ENCODE assay signal across 31 mouse cellular contexts in the genomic region with DNA sequence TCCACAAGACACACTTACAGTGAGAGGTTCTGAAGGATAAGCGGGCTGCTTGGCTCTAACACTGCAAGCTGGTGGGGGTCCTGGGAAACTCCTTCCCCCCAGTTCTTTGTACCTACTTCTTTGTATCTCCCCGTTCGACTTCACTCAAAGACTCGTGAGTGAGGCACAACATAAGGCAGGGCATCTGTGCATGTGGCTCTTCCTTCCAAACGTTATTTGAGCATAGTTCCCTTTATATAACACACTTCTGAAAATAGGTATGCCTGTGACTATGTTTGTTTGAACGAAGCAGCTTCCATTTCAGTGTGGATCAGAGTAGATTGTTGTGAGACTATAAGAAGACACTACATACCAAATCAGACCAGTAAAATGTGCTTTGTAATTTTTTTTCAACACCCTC. TPM values are rescaled to one million over a fixed set of nuclear protein-coding genes. Genes with fewer than 3 reads are reported as not detected.
A peak's percentile ranks its signal among the peaks of the same experiment; 100 is the strongest.
DNase-seq lines count a peak whose midpoint lies in the region; ATAC-seq and TF ChIP-seq lines count a peak whose summit lies in the region.
"Had no signal": no experiment of that assay in that cellular context is flagged by ENCODE, and none has a peak within 500 bp of the region (broad histone marks: within the 10 kb centered on the region; RNA-seq: fewer than 3 reads in every experiment).

No protein-coding gene starts in this region.

- peak; percentile 30 for DNase-seq in forebrain, postnatal 0 days
- DNase-seq in left cerebral cortex, adult 18-20 months (ENCODE audit: low spot score in 2 of 2), result peak; percentile 14 to 17
- no peak for DNase-seq in left cerebral cortex, adult 8-10 months (ENCODE audit: low spot score in 2 of 2)
- DNase-seq in brain, adult 2 months (ENCODE audit: low read depth, low spot score), result peak; percentile 69
- peak; percentile 18 to 24 for DNase-seq in layer of hippocampus, postnatal 36 days
- DNase-seq: adrenal gland, postnatal 36 days; cerebellum, adult 11-12 months; kidney, adult 8-10 months; liver, postnatal 0 days; thymus, adult 2 months had no signal

- H3K9ac ChIP-seq in forebrain, postnatal 0 days, result no peak overlapping the region
- H3K9ac ChIP-seq in forebrain, embryonic 12.5 days, result no peak overlapping the region
- no peak overlapping the region for H3K9ac ChIP-seq in hindbrain, embryonic 12.5 days
- H3K9ac ChIP-seq: intestine, embryonic 15.5 days; limb, embryonic 12.5 days; liver, postnatal 0 days; midbrain, embryonic 15.5 days; neural tube, embryonic 12.5 days had no signal

- H3K36me3 ChIP-seq in forebrain, postnatal 0 days (ENCODE audit: insufficient read depth), result no peaks in the 10 kb centered on the region
- no peaks in the 10 kb centered on the region for H3K36me3 ChIP-seq in forebrain, embryonic 12.5 days (replicated peaks)
- no peaks in the 10 kb centered on the region for H3K36me3 ChIP-seq in hindbrain, embryonic 12.5 days
- H3K36me3 ChIP-seq: embryonic facial prominence, embryonic 10.5 days; heart, embryonic 10.5 days; intestine, embryonic 15.5 days; limb, embryonic 12.5 days; midbrain, embryonic 15.5 days; neural tube, embryonic 12.5 days had no signal

- no peak for TF ChIP-seq CTCF in forebrain, postnatal 0 days (IDR thresholded peaks at IDR 0.05; ENCODE audit: low read depth)

- H3K4me3 ChIP-seq in forebrain, postnatal 0 days (ENCODE audit: low read depth, low read length), result no peak overlapping the region
- no peak overlapping the region for H3K4me3 ChIP-seq in forebrain, embryonic 12.5 days (replicated peaks)
- no peak overlapping the region for H3K4me3 ChIP-seq in hindbrain, embryonic 12.5 days
- H3K4me3 ChIP-seq: embryonic facial prominence, embryonic 10.5 days; heart, embryonic 10.5 days; intestine, embryonic 15.5 days; limb, embryonic 12.5 days; midbrain, embryonic 15.5 days; neural tube, embryonic 12.5 days had no signal

- WGBS in forebrain, postnatal 0 days, result 53% methylated on average over 6 of the region's 6 CpGs
- 67% methylated on average over 6 of the region's 6 CpGs for WGBS in forebrain, embryonic 12.5 days
- 71% methylated on average over 6 of the region's 6 CpGs for WGBS in hindbrain, embryonic 12.5 days

- no peaks in the 10 kb centered on the region for H3K9me3 ChIP-seq in forebrain, postnatal 0 days (ENCODE audit: low read length)
- no peaks in the 10 kb centered on the region for H3K9me3 ChIP-seq in forebrain, embryonic 12.5 days
- no peaks in the 10 kb centered on the region for H3K9me3 ChIP-seq in hindbrain, embryonic 12.5 days (replicated peaks)
- H3K9me3 ChIP-seq: embryonic facial prominence, embryonic 10.5 days; heart, embryonic 10.5 days; intestine, embryonic 15.5 days; limb, embryonic 12.5 days; midbrain, embryonic 15.5 days; neural tube, embryonic 12.5 days had no signal

- H3K4me1 ChIP-seq in forebrain, postnatal 0 days (ENCODE audit: insufficient read depth), result no peaks in the 10 kb centered on the region
- no peaks in the 10 kb centered on the region for H3K4me1 ChIP-seq in forebrain, embryonic 12.5 days
- no peaks in the 10 kb centered on the region for H3K4me1 ChIP-seq in hindbrain, embryonic 12.5 days
- H3K4me1 ChIP-seq: embryonic facial prominence, embryonic 10.5 days; heart, embryonic 10.5 days; intestine, embryonic 15.5 days; limb, embryonic 12.5 days; midbrain, embryonic 15.5 days; neural tube, embryonic 12.5 days had no signal

- H3K27ac ChIP-seq in forebrain, postnatal 0 days (ENCODE audit: low read depth, low read length), result no peak overlapping the region
- H3K27ac ChIP-seq in forebrain, embryonic 12.5 days, result no peak overlapping the region
- H3K27ac ChIP-seq in hindbrain, embryonic 12.5 days, result no peak overlapping the region
- H3K27ac ChIP-seq: embryonic facial prominence, embryonic 10.5 days; heart, embryonic 10.5 days; intestine, embryonic 15.5 days; limb, embryonic 12.5 days; macrophage; midbrain, embryonic 15.5 days; neural tube, embryonic 12.5 days had no signal

- H3K4me2 ChIP-seq in forebrain, postnatal 0 days (ENCODE audit: low read depth), result no peak overlapping the region
- H3K4me2 ChIP-seq in forebrain, embryonic 12.5 days, result no peak overlapping the region
- H3K4me2 ChIP-seq in hindbrain, embryonic 12.5 days (replicated peaks), result no peak overlapping the region
- H3K4me2 ChIP-seq: intestine, embryonic 15.5 days; limb, embryonic 12.5 days; liver, embryonic 11.5 days; midbrain, embryonic 15.5 days; neural tube, embryonic 12.5 days had no signal

- no peaks in the 10 kb centered on the region for H3K27me3 ChIP-seq in forebrain, postnatal 0 days (ENCODE audit: insufficient read depth, low read length)
- H3K27me3 ChIP-seq in forebrain, embryonic 12.5 days, result no peaks in the 10 kb centered on the region
- no peaks in the 10 kb centered on the region for H3K27me3 ChIP-seq in hindbrain, embryonic 12.5 days
- H3K27me3 ChIP-seq: intestine, embryonic 15.5 days; limb, embryonic 12.5 days; midbrain, embryonic 15.5 days; neural tube, embryonic 12.5 days had no signal

- no peak for ATAC-seq in forebrain, postnatal 0 days
- ATAC-seq in forebrain, embryonic 12.5 days (ENCODE audit: low FRiP score), result no peak
- ATAC-seq in hindbrain, embryonic 12.5 days (ENCODE audit: low FRiP score), result no peak
- ATAC-seq: intestine, embryonic 15.5 days; liver, postnatal 0 days; lung, postnatal 0 days had no signal

RNA-seq across cellular contexts. Expression of gene Gm6268, which starts 8.4 kb away (rescaled TPM):
- total RNA-seq in forebrain, postnatal 0 days (2014; rRNA removed), result not detected in 2 replicates
- not detected in 2 replicates for polyA plus RNA-seq in forebrain, postnatal 0 days (2015; fragmentation: Nextera tagmentation; extraction: Ambion mirVana)
- not detected in 2 replicates for polyA plus RNA-seq in forebrain, embryonic 12.5 days (2016; fragmentation: Nextera tagmentation; extraction: Ambion mirVana)
- total RNA-seq in left cerebral cortex, adult 18-20 months (2021), result not detected
- not detected for total RNA-seq in left cerebral cortex, adult 8-10 months (2022)
- not detected for total RNA-seq in layer of hippocampus, postnatal 36 days (2021)
- polyA plus RNA-seq in hindbrain, embryonic 12.5 days (2016; fragmentation: Nextera tagmentation; extraction: Ambion mirVana), result not detected in 2 replicates
- total RNA-seq: adrenal gland, postnatal 36 days; ES-E14; gastrocnemius, adult 8-10 months; hematopoietic stem cell, adult 5-6 weeks; layer of hippocampus, adult 18-20 months had no signal
- polyA plus RNA-seq: cortical plate, adult 2 months; embryonic facial prominence, embryonic 10.5 days; gonadal fat pad, adult 2 months; heart, embryonic 10.5 days; heart, embryonic 16.5 days; hindbrain, embryonic 16.5 days; intestine, embryonic 15.5 days; limb, embryonic 12.5 days; liver, embryonic 11.5 days; liver, postnatal 0 days; lung, postnatal 0 days; macrophage; midbrain, embryonic 15.5 days; neural tube, embryonic 12.5 days; small intestine, adult 2 months; stomach, embryonic 16.5 days; thymus, adult 2 months had no signal

Comparison
In these comparisons a context has a peak if more than half of its experiments do, and no peak if none do; other contexts are left out.
1. DNase-seq: peak in forebrain, postnatal 0 days (single experiment), left cerebral cortex, adult 18-20 months (2 of 2), brain, adult 2 months (single experiment) and layer of hippocampus, postnatal 36 days (2 of 2); none in left cerebral cortex, adult 8-10 months (0 of 2).